Mouse (Mus musculus): Measurements from ENCODE around the gene Chp1. TPM values are rescaled to one million over a fixed set of nuclear protein-coding genes. Genes with fewer than 3 reads are reported as not detected.
"Not testable (repeated sequence)": the region's sequence is repeated elsewhere in the genome, so short reads cannot be mapped to it uniquely, and the experiment has no call there.

The Chp1 gene
- polyA plus RNA-seq, 1 experiment from 2014 or later = 58.4 TPM

GRCm38 (mm10) chr2:119584282-119584681 is 36.8 kb downstream of the Chp1 start:
- WGBS = 90% methylated on average over 8 of the region's 8 CpGs
- ATAC-seq (ENCODE audit: low FRiP score, low TSS enrichment) = no peak
- H3K27me3 ChIP-seq (ENCODE audit: control insufficient read depth, insufficient read depth, low read length) = no peaks in the 10 kb centered on the region
- no peak overlapping the region for H3K4me3 ChIP-seq (ENCODE audit: low read length)
- no peaks in the 10 kb centered on the region for H3K9me3 ChIP-seq (ENCODE audit: control insufficient read depth, low read length)
- H3K9ac ChIP-seq (ENCODE audit: low read depth, low read length) = no peak overlapping the region
- no peaks in the 10 kb centered on the region for H3K36me3 ChIP-seq (ENCODE audit: control insufficient read depth, insufficient read depth, low read length)
- no peak overlapping the region for H3K27ac ChIP-seq (ENCODE audit: low read depth, low read length)
- no peak overlapping the region for H3K4me2 ChIP-seq (replicated peaks; ENCODE audit: low read depth, low read length)
- H3K4me1 ChIP-seq (ENCODE audit: control insufficient read depth, insufficient read depth, low read length) = no peaks in the 10 kb centered on the region

GRCm38 (mm10) chr2:119587383-119587782 is 39.9 kb downstream of the Chp1 start:
- H3K9me3 ChIP-seq (ENCODE audit: control insufficient read depth, low read length) = no peaks in the 10 kb centered on the region
- H3K27ac ChIP-seq (ENCODE audit: low read depth, low read length) = no peak overlapping the region
- no peak overlapping the region for H3K4me3 ChIP-seq (ENCODE audit: low read length)
- no peaks in the 10 kb centered on the region for H3K4me1 ChIP-seq (ENCODE audit: control insufficient read depth, insufficient read depth, low read length)
- H3K36me3 ChIP-seq (ENCODE audit: control insufficient read depth, insufficient read depth, low read length) = no peaks in the 10 kb centered on the region
- H3K4me2 ChIP-seq (replicated peaks; ENCODE audit: low read depth, low read length) = no peak overlapping the region
- ATAC-seq (ENCODE audit: low FRiP score, low TSS enrichment) = no peak
- no peaks in the 10 kb centered on the region for H3K27me3 ChIP-seq (ENCODE audit: control insufficient read depth, insufficient read depth, low read length)
- WGBS = 22% methylated on average over 4 of the region's 4 CpGs
- no peak overlapping the region for H3K9ac ChIP-seq (ENCODE audit: low read depth, low read length)

GRCm38 (mm10) chr2:119591247-119591646 is 43.8 kb downstream of the Chp1 start:
- H3K4me2 ChIP-seq (replicated peaks; ENCODE audit: low read depth, low read length) = no peak overlapping the region
- no peak for ATAC-seq (ENCODE audit: low FRiP score, low TSS enrichment)
- WGBS = 85% methylated on average over 3 of the region's 3 CpGs
- no peak overlapping the region for H3K27ac ChIP-seq (ENCODE audit: low read depth, low read length)
- H3K27me3 ChIP-seq (ENCODE audit: control insufficient read depth, insufficient read depth, low read length) = no peaks in the 10 kb centered on the region
- H3K36me3 ChIP-seq (ENCODE audit: control insufficient read depth, insufficient read depth, low read length) = peaks cover 3% of the 10 kb centered on the region; the same call in 1 of the 2 replicates
- H3K4me1 ChIP-seq (ENCODE audit: control insufficient read depth, insufficient read depth, low read length) = peaks cover 6% of the 10 kb centered on the region
- H3K9me3 ChIP-seq (ENCODE audit: control insufficient read depth, low read length) = no peaks in the 10 kb centered on the region
- H3K4me3 ChIP-seq (ENCODE audit: low read length) = no peak overlapping the region
- no peak overlapping the region for H3K9ac ChIP-seq (ENCODE audit: low read depth, low read length)

GRCm38 (mm10) chr2:119593765-119594112 is 46.2 kb downstream of the Chp1 start:
- Histone ChIP-seq H3K9me3 (ENCODE audit: control insufficient read depth, low read length) (no peaks in the 10 kb centered on the region), H3K27ac (ENCODE audit: low read depth, low read length) (peak overlapping the region; percentile 32; the same call in 1 of the 2 replicates), H3K4me3 (ENCODE audit: low read length) (peak overlapping the region; percentile 99), H3K36me3 (ENCODE audit: control insufficient read depth, insufficient read depth, low read length) (peaks cover 25% of the 10 kb centered on the region), H3K27me3 (ENCODE audit: control insufficient read depth, insufficient read depth, low read length) (no peaks in the 10 kb centered on the region), H3K4me1 (ENCODE audit: control insufficient read depth, insufficient read depth, low read length) (peaks cover 6% of the 10 kb centered on the region), H3K9ac (ENCODE audit: low read depth, low read length) (no peak overlapping the region; the same call in 1 of the 2 replicates), H3K4me2 (replicated peaks; ENCODE audit: low read depth, low read length) (peak overlapping the region; percentile 31)
- WGBS = 6% methylated on average over 7 of the region's 7 CpGs
- ATAC-seq (ENCODE audit: low FRiP score, low TSS enrichment) = peak; percentile 5

- Histone ChIP-seq H3K9ac (ENCODE audit: low read depth, low read length) (peak overlapping the region; percentile 95), H3K4me3 (ENCODE audit: low read length) (peak overlapping the region; percentile 99), H3K27me3 (ENCODE audit: control insufficient read depth, insufficient read depth, low read length) (no peaks in the 10 kb centered on the region), H3K4me2 (replicated peaks; ENCODE audit: low read depth, low read length) (peak overlapping the region; percentile 65), H3K9me3 (ENCODE audit: control insufficient read depth, low read length) (no peaks in the 10 kb centered on the region), H3K4me1 (ENCODE audit: control insufficient read depth, insufficient read depth, low read length) (peaks cover 6% of the 10 kb centered on the region), H3K36me3 (ENCODE audit: control insufficient read depth, insufficient read depth, low read length) (peaks cover 31% of the 10 kb centered on the region), H3K27ac (ENCODE audit: low read depth, low read length) (peak overlapping the region; percentile 90)
- peak; percentile 99 for ATAC-seq (ENCODE audit: low FRiP score, low TSS enrichment)
- WGBS = under 1% methylated on average over 60 of the region's 61 CpGs
Observed at GRCm38 (mm10) chr2:119594113-119594981, 46.9 kb downstream of the Chp1 start.

- Histone ChIP-seq H3K9ac (ENCODE audit: low read depth, low read length) (peak overlapping the region; percentile 95; the same call in 1 of the 2 replicates), H3K9me3 (ENCODE audit: control insufficient read depth, low read length) (no peaks in the 10 kb centered on the region), H3K4me1 (ENCODE audit: control insufficient read depth, insufficient read depth, low read length) (peaks cover 6% of the 10 kb centered on the region), H3K27me3 (ENCODE audit: control insufficient read depth, insufficient read depth, low read length) (no peaks in the 10 kb centered on the region), H3K4me3 (ENCODE audit: low read length) (peak overlapping the region; percentile 99), H3K27ac (ENCODE audit: low read depth, low read length) (no peak overlapping the region), H3K4me2 (replicated peaks; ENCODE audit: low read depth, low read length) (peak overlapping the region; percentile 65), H3K36me3 (ENCODE audit: control insufficient read depth, insufficient read depth, low read length) (peaks cover 41% of the 10 kb centered on the region)
- WGBS = 30% methylated on average over 4 of the region's 4 CpGs
- no peak for ATAC-seq (ENCODE audit: low FRiP score, low TSS enrichment)
Observed at GRCm38 (mm10) chr2:119595308-119595707, 47.8 kb downstream of the Chp1 start.

GRCm38 (mm10) chr2:119596781-119597330 is 49.4 kb downstream of the Chp1 start:
- H3K36me3 ChIP-seq (ENCODE audit: control insufficient read depth, insufficient read depth, low read length) = peaks cover 53% of the 10 kb centered on the region

GRCm38 (mm10) chr2:119601027-119601426 is 53.5 kb downstream of the Chp1 start:
- no peak overlapping the region for H3K27ac ChIP-seq (ENCODE audit: low read depth, low read length)
- ATAC-seq (ENCODE audit: low FRiP score, low TSS enrichment) = no peak
- no peak overlapping the region for H3K9ac ChIP-seq (ENCODE audit: low read depth, low read length)
- no peak overlapping the region for H3K4me2 ChIP-seq (replicated peaks; ENCODE audit: low read depth, low read length)
- H3K27me3 ChIP-seq (ENCODE audit: control insufficient read depth, insufficient read depth, low read length) = no peaks in the 10 kb centered on the region
- peaks cover 78% of the 10 kb centered on the region for H3K36me3 ChIP-seq (ENCODE audit: control insufficient read depth, insufficient read depth, low read length)
- H3K4me3 ChIP-seq (ENCODE audit: low read length) = no peak overlapping the region
- no peaks in the 10 kb centered on the region for H3K9me3 ChIP-seq (ENCODE audit: control insufficient read depth, low read length)
- WGBS = 90% methylated on average over 4 of the region's 4 CpGs
- H3K4me1 ChIP-seq (ENCODE audit: control insufficient read depth, insufficient read depth, low read length) = no peaks in the 10 kb centered on the region

More at GRCm38 (mm10) chr2:119596781-119597330, 49.4 kb downstream of the Chp1 start:
- 91% methylated on average over 8 of the region's 8 CpGs for WGBS
- Histone ChIP-seq H3K27me3 (ENCODE audit: control insufficient read depth, insufficient read depth, low read length) (no peaks in the 10 kb centered on the region), H3K4me1 (ENCODE audit: control insufficient read depth, insufficient read depth, low read length) (peaks cover 6% of the 10 kb centered on the region), H3K4me3 (ENCODE audit: low read length) (no peak overlapping the region), H3K9me3 (ENCODE audit: control insufficient read depth, low read length) (no peaks in the 10 kb centered on the region), H3K9ac (ENCODE audit: low read depth, low read length) (no peak overlapping the region), H3K27ac (ENCODE audit: low read depth, low read length) (no peak overlapping the region), H3K4me2 (replicated peaks; ENCODE audit: low read depth, low read length) (no peak overlapping the region)
- ATAC-seq (ENCODE audit: low FRiP score, low TSS enrichment) = no peak

GRCm38 (mm10) chr2:119601575-119601974 is 54.1 kb downstream of the Chp1 start:
- not testable (repeated sequence) for H3K9ac ChIP-seq (ENCODE audit: low read depth, low read length); H3K4me1 ChIP-seq (ENCODE audit: control insufficient read depth, insufficient read depth, low read length); H3K27ac ChIP-seq (ENCODE audit: low read depth, low read length); H3K27me3 ChIP-seq (ENCODE audit: control insufficient read depth, insufficient read depth, low read length); ATAC-seq (ENCODE audit: low FRiP score, low TSS enrichment); H3K4me3 ChIP-seq (ENCODE audit: low read length); H3K4me2 ChIP-seq (replicated peaks; ENCODE audit: low read depth, low read length); H3K9me3 ChIP-seq (ENCODE audit: control insufficient read depth, low read length)
- 53% methylated on average over 3 of the region's 3 CpGs for WGBS
- peaks cover 76% of the 10 kb centered on the region for H3K36me3 ChIP-seq (ENCODE audit: control insufficient read depth, insufficient read depth, low read length)

All from kidney, embryonic 14.5 days (tissue).